Mouse (Mus musculus): ENCODE data around the gene Gm9837. TPM values are rescaled to one million over a fixed set of nuclear protein-coding genes. Genes with fewer than 3 reads are reported as not detected.

Gene Gm9837
- under 1 TPM in 1 of 2 experiments, not detected in 1; 0.53 TPM for total RNA-seq (2021)
- long read RNA-seq = 0 reads

DNA sequence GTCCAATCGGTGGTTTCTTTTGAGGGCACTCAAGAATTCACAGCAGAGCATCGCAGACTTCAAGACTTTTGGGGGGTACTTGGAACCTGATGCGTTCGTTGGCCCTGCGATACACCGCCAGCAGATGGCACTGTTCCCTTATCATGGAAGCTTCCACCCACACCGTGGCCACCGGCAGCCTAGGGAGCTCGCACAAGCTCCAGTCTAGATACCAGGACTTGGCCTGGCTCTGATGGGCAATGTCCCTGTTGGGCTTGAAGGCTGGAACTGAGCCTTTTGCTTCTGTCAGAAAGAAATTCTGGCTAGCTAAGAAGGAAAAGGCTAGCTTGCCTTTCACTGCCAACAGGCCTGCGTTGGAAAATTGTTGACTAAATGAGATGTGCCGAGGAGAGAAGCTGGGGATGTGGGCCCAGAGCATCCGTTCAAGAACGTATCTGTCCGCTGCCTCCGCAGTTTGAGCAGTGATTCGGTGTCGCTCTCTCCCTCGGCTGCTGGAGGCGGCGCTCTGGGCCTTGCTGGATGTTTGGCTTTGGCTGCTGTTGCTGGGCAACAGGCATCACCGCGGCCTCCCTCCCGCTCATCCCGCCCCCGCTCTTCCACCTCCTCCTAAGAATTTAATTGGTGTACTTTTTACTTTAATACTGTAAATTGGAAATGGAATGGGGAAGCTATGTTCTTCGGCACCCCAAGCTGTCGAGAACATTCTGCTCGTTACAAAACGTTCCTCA lies at the start of gene Gm9837:
Gm9837 (minus strand) TSS at position 512 of the 728 bp plus-strand sequence.
- peak; percentile 97 for DNase-seq (ENCODE audit: low spot score in 2 of 2)

DNA sequence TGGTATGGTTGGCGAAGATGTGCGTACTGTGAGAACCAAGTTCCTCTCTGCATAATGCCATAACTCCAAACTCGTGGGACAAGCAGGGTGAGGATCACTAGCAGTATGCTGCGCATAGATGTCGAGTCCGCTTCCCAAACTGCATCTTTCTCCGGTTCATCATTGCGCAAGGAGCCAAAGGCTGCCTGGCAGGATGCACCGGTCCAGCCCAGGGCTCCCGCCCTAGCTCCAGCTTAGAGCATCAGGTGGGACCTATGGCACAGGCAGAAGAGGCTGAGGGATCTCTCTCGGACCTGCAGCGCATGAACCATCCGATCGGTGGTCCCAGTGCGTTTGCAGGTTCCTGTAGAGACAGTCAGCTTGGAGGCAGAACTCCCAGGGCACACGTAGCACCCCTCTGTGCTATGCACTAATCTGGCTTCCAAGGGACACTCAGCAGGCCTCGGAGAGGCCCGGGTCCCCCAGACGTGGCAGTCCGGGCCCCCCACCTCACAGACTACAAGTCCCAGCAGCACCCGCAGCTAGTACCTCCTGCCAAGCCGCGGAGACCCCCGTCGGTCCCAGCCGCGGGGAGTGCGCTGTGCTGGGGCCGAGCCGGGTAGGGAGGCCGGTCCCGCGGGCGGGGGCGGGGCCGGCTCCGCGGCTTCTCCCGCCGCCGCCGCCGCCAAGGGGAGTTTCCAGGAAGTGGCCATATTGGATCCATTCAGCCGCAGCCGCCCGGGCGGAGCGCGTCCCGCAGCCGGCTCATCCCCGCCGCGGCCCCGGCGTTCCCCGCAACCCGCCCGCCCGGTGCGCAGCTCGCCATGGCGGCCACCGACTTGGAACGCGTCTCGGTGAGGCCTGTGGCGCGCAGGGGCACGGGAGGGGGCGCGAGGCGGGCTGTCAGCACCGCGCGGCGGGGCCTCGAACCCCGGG lies 49.2 kb upstream of the Gm9837 start, which contains the start of gene Sept8:
Sept8 (plus strand) TSS at position 51 of the 915 bp plus-strand sequence.
- peak; percentile 66 to 80 for DNase-seq (ENCODE audit: low spot score in 2 of 2)

DNA sequence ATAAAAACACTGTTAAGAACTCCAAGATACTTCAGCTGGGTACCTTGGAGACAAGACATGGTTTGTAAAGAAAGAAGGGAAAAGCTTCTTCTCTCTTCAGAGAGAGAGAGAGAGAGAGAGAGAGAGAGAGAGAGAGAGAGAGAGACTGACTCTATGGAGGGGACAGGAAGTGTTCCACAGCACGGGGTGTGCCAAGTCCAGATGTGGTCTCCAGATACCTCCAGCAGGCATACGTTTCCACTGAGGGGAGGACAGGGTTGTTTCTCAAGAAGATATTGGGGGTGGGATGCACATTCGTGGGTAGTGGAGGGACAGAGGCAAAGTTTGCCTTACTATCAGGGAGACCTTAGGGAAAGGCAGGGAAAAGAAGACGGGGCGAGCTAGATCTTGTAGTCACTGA lies 48.5 kb upstream of the Gm9837 start:
- DNase-seq (ENCODE audit: low spot score in 2 of 2) = no peak

DNA sequence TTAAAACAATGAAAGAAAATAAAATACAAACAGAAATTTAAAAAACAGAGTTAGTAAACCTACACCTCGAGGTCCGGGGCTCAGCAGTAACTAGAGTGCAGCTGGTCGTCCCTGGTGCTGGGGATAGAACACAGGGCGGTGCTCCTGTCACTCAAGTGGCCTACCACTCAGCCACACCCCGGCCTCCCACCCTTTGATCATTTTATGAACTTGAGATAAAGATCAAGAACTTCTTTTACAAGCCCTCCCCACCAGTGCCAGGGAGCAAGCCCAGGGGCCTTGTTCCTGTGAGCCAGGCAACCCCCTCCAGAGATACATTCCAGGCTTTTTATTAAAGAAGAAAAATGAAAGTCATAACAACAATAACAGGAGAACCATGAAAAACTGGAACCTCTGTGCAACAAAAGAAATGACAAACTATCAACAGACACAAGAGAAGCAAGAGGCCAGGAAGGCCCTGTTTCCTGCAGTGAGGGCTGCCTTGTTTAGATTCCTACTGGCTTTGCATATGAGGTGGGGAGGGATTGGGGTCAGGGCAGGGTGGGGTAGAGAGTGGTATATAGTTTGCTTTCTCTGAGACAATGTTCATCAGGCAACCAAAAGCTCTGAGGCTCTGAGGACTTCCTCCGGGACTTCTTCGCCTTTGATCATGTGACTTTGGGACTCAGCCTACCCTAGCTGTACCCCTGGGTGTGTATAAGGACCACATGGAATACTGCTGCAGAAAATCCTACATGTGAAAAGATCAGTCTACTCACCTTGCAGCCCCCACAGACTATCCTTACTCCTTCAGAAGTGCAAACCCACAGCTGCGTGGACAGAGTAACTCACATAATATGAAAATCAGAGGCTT lies 46.7 kb upstream of the Gm9837 start:
- DNase-seq (ENCODE audit: low spot score in 2 of 2) = no peak

DNA sequence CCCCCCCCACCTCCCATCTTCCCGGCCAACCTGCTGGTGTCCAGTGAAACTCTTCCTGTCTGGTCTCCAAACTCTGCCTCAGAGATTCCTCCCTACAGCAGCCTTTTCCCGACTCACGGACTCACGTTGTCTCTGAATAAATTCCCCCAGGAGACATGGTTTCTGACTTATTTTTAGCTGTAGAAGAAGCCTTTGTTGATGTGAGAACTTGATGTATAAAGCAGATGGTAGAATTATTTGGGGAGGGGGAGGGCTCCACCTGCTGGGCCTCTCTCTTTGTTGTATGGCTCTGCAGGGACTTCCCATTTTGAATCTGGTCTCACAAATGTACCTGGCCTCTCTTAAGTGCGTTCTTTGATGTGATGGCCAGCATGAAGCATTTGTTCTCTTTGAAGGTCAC lies 40.1 kb upstream of the Gm9837 start:
- DNase-seq (ENCODE audit: low spot score in 2 of 2) = no peak

DNA sequence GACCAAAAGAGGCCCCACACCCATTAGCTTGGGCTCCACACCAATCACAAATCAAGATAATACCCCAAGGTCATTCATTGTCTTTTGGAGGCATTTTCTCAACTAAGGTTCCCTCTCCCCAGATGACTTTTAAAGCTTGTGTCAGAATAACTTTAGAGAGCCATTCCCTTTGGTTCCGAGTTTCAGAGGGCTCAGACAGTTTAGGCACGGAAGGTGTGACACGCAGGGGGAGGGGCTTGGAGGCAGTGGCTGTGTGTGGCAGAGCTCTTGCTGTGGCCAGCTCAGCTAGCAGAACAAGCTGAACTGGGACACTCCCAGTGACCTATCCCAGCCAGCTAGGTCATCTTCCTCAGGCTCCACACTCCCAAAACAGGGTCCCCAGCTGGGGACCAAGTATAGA lies 38.3 kb upstream of the Gm9837 start:
- DNase-seq (ENCODE audit: low spot score in 2 of 2) = no peak

DNA sequence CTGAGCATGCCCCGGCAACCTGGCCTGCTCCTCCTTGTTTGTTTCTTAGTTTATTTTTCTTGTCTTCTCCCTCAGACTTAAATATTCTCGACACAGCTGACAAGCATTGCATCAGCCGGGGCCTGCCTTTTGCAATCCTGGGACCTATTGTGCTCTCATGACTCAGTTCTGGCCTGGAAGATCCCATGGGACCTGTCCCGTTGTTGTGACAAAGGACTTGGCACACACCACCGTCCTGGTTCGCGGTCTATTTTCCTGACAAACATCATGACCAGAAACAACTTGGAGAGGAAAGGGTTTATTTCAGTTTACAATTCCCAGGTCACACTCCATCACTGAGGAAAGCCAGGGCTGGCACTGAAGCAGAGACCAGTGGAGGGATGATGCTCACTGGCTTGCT lies 37.9 kb upstream of the Gm9837 start:
- DNase-seq (ENCODE audit: low spot score in 2 of 2) = no peak

DNA sequence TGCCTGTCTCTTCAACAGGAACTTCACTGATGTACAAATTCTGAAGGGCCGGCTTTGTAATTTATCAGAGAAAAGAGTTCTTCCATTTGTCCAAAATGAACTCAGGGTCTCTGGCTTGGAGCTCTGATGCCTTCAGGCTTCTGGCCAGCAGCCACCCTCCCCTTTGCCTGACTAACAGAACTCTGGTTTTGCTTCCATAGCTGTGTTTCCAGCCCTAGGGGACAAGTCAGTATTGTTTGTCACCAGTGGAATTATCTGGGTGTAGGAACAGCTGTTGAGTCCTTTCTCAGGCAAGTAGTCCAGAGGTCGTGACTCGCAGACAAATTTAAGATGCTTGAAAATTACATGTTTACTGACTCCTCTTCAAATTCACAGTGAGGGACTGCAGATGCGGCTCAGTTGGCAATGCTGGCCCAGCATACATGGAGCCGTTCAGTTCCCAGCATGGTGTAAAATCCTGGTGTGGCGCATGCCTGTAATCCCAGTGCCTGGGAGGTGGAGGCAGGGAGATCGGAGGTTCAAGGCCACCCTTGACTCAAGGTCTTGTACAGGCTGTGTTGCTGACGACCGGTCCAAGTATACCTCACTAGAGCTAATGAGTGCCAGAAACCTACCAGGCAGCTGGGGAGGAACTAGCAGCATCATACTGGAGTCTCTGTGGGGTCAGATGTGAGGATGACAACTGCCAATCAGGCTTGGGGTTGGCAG lies 37.0 kb upstream of the Gm9837 start:
- DNase-seq (ENCODE audit: low spot score in 2 of 2) = no peak

DNA sequence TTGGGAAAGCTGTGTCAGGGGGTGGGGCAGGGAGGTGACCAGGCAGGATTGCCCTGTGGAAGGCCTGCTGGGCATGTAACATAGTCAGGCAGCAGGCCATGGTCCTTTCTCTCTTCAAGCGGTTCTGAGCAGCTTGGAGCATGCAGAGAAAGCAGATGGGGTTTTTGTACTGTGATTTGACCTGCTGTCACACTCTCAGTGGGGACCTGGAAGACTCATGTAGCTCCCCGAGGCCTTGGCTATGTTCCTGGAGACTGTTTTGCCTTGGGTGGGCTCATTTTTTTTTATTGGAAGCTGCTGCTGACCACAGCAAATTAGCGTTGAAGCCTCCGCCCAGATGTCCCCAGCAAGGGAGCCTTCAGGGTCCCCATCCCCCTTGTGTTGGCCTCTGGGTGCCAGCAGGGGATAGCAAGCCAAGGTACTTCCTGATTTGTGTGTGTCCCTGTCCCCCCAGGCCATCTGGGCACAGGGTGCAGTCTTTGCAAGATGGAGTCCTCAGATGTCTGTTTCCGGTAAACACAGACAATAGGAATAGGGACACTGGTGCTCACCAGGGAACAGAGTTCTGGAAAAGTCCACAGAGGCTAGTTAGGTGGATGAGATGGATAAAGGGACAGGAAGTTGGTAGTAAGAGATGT lies 34.9 kb upstream of the Gm9837 start:
- DNase-seq (ENCODE audit: low spot score in 2 of 2) = peak in 1 of 2 experiments; percentile 41

DNA sequence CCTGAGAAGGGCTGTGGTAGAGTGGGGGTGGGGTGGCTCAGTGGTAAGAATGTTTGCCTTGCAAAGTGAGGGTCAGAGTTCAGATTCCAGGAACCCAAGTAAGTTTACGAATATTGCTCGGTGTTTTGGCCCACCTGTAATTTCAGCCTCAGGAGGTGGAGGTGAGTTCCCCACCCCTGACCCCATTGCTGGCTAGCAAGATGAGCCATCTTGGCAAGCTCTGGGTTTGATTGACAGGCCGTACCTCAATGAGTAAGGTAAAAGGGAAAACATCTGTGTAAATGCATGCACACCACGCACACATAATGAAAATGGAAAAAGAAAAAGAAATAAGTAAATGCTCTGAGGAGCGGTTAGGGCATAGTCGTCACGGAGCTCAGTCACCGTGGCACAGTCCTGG lies 34.1 kb upstream of the Gm9837 start:
- no peak for DNase-seq (ENCODE audit: low spot score in 2 of 2)

DNA sequence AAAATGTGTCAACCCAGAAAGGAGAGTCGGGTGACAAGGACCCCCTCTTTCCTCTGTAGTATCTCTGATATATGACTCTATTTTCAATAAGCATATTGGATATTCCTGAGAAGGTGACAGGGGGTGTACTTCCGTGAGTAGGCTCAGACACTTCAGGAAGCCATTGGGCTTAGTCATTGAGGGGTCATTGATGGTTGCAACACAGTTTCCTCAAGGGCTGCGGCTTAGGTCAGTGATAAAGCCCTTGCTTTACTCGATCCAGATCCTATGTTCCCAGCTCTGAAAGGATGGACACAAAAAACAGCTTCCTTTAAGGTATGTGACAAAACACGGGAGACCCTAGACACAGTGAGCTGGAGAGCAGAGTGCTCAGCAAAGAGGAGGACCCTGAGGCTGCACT lies 33.5 kb upstream of the Gm9837 start:
- no peak for DNase-seq (ENCODE audit: low spot score in 2 of 2)

DNA sequence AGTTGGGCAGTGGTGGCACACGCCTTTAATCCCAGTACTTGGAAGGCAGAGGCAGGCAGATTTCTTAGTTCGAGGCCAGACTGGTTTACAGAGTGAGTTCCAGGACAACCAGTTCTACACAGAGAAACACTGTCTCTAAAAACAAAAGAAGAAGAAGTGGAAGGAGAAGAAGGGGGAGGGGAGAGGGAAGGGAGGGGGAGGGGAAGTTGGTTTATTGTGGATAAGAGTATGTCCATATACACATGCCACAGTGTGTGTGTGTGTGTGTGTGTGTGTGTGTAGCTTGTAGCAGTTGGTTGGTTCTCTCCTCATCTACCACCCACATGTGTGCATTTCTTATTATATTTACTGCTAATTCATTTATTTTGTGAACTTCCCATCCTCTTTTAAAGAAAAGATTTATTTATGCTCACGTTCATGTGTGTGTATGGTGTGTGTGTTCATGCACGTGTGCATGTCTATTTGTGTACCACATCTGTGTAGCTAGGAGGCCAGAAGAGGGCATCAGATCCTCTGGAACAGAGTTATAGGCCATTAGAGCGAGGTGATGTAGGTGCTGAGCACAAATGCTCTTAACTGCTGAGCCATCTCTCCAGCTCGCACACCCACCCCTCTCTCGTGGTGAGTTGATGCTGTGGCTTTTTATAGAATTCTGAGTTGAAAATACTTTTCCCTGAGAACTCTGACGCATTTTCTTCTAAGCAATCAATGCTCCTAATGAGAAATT lies 31.9 kb upstream of the Gm9837 start:
- no peak for DNase-seq (ENCODE audit: low spot score in 2 of 2)

DNA sequence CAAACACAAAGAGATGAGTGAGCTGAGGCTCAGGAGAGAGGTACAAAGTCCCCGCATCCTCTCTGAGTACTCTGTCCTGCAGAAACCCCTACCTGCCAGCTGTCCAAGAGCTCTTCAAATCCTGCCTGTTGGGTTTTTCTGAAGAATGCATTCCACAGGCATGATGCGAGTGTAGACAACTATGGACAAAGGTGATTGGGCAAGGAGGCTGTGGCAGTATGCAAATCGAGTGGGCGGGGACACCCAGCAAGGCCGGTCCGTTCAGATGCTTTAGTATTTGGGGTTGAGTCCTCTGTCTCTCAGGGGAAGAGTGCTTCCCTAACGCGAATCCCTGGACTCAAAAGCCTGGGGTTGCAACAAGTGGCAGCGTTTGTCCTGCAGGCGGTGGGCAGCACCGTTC lies 30.3 kb upstream of the Gm9837 start:
- no peak for DNase-seq (ENCODE audit: low spot score in 2 of 2)

DNA sequence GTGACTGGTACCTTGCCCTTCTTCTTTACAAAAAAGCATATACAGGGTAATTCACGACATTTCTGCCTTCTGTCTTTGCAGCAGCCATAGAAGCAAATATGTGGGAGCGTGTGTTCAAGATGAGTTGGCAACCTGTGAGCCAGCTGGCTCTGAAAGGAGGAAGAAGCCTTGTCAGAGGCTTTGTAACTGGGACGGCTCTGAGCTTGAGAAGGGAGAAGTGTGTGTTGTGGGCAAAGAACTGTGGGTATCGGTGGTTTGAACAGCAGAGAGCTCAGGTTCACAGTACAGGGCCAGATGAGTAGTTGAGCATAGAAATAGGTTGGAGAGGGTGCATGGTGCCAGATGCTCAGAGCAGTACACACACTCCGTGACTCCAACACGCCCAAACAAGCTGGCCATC lies 26.7 kb upstream of the Gm9837 start:
- DNase-seq (ENCODE audit: low spot score in 2 of 2) = no peak

DNA sequence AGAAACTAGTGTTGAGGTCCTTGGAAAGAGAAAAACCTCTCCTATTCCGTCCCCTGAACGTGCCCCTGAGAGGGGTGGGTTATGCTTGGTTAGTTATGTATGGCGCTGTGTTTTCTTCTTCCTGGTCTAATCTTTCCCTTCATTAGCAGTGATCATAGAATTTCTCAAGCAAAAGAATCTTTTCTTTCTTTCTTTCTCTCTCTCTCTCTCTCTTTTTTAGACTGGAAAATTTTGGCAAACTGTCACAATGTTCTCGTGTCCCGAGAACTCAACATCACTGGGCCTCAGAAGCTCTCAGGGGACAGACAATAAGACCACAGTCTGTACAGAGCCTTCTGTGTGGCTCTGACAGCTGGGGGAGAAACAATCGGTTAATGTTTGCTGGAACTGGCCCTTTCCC lies 25.1 kb upstream of the Gm9837 start:
- no peak for DNase-seq (ENCODE audit: low spot score in 2 of 2)

DNA sequence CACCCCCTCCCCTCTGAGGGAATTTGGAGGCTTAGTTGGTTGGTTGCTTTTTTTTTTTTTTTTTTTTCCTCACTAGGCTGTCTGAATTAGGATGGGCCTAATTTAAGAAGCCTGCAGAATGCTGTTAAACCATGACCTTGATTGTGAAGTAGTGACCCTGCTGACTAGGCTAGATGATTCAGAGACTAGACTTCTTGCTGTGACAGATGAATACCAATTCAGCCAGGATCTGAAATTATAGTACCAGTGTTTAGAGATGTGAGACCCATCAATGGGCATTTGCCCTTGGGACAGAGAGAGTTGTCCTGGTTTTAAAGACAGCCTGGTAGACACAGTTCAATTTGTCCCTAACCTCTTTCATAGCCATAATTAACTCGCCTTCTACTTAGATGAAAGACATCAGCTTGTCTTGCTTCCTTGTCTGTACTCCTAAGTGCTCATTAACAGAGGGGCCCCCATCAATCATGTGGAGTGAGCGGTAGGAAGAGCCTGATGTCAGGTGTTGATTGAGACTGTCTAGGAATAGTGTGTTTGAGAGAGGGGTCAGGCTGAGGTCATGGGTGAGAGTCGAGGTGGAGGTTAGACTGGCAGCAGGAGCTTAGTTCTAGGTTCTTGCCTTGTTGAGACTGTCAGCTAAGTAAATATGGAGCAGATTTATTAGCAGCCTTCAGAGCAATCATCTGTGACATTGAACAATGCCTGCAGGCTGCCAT lies 23.1 kb upstream of the Gm9837 start:
- DNase-seq (ENCODE audit: low spot score in 2 of 2) = no peak

DNA sequence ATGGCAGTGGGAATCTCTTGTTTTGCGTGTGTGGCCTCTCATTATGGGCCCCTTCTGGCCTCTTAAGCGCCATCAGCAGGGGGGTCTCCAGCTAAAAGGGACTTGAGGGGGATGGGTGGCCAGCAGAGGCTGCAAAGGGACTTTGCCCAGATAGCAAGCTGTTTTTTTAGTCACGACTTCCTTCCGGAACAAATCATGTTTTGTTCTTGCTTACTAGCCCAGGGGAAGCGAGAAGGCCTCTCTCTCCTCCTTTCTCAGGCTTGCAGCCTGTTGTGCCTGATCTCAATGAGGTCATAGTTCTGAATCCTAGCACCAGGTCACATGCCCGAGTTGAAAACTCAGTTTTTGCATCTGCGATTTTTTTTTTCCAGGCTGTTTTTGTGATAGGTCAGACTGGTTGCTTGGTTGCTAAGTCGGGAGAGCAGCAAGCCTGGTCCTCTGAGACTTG lies 21.7 kb upstream of the Gm9837 start:
- no peak for DNase-seq (ENCODE audit: low spot score in 2 of 2)

DNA sequence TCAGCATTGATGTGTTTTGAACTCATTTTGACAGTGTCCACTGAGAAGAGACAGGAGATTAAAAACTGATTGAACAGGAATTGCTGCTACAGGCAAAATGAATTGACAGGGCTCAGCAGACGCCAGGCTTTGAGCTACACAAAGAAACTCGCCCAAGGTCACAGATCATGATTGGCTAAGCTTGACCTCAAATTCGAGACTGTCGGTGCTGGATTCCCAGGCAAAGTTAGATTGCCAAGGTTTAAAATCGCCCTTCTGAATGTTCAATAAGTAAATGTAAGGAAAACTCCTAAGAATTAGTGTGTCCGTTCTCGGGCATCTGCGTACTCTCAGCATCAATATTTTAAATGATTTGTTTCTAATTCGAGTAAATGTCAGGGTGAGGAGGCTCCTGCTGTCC lies 19.1 kb upstream of the Gm9837 start:
- no peak for DNase-seq (ENCODE audit: low spot score in 2 of 2)

DNA sequence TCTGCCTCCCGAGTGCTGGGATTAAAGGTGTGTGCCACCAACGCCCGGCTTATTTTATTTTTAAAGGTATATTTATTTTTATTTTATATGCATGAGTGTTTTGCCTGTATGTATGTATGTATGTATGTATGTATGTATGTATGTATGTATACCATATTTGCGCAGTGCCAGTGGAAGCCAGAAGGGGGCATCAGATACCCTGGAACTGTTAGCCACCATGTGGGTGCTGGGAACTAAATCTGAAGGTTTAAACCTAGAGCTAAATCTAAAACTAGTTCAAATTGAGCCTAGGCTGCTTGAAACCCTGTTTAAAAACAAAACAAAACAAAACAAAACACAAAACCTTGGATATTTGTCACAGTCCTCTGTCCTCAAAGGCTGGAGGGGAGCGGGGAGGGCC lies 18.7 kb upstream of the Gm9837 start:
- no peak for DNase-seq (ENCODE audit: low spot score in 2 of 2)

All from layer of hippocampus, postnatal 10 days (tissue).